Mouse (Mus musculus) liver, embryonic 14.5 days (tissue): Measurements from ENCODE around the gene Fut8.

Source experiments
- CTCF ChIP-seq: IDR thresholded peaks from 2 replicates; pipeline ENCODE4 v1.5.1; 2016; ENCODE audit warnings: antibody characterized with exemption, low read depth, control low read depth
- EP300 ChIP-seq: IDR thresholded peaks from 2 replicates; pipeline ENCODE4 v1.6.1; 2016; ENCODE audit warnings: antibody characterized with exemption, low read depth

DNA sequence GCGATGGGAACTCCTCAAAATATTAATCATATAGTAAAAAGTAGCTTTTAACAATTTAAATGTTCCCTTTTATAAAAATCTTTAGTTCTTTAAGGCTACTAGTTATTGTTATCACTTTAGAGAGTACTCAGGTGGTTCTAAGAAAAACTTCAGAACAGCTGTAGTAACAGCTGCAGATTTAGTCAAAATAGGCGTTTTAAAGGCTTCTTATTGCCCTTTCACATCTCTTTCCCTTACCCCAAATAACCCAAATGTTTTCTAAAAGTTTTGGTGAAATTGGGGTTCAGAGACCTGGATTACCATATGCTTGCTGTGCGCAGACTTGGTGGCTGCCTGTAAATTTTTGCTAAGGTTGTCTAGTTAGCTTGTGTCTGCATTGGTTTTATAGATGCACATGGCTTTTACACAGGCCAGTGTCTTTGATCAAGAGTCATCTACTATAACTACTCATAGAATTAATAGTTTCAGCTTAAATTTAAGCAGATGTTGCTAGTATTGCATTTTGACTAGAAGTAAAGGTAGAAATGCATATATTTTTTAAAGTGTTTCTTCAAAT lies 68.9 kb downstream of the Fut8 start:
- no peak for TF ChIP-seq CTCF
- no peak for TF ChIP-seq EP300
